42 mouse cellular contexts compared by ENCODE assay signal in genomic region chr2:103983146-103983545, GRCm38 (mm10). TPM values are rescaled to one million over a fixed set of nuclear protein-coding genes. Genes with fewer than 3 reads are reported as not detected.
"Had no signal": no experiment of that assay in that cellular context is flagged by ENCODE, and none has a peak within 500 bp of the region (broad histone marks: within the 10 kb centered on the region; RNA-seq: fewer than 3 reads in every experiment).

No protein-coding gene starts in this region.

- DNase-seq: heart, postnatal 10 days; heart, postnatal 14 days; heart, postnatal 36 days; heart, postnatal 4 days; kidney, adult 11 months; kidney, adult 18-20 months; kidney, adult 2 months; kidney, adult 8-10 months; kidney, adult 9 months; kidney, postnatal 10 days; kidney, postnatal 14 days; kidney, postnatal 25 days; kidney, postnatal 36 days; kidney, postnatal 4 days; layer of hippocampus, adult 9-11 months; layer of hippocampus, postnatal 36 days had no signal

- H3K4me1 ChIP-seq: heart, embryonic 12.5 days; heart, embryonic 13.5 days; heart, embryonic 15.5 days; hindbrain, embryonic 12.5 days; intestine, embryonic 15.5 days had no signal

- H3K9me3 ChIP-seq: heart, embryonic 10.5 days; heart, embryonic 12.5 days; heart, embryonic 13.5 days; heart, embryonic 15.5 days; hindbrain, embryonic 10.5 days; hindbrain, embryonic 12.5 days; hindbrain, embryonic 13.5 days; hindbrain, embryonic 15.5 days; intestine, embryonic 15.5 days; kidney, embryonic 15.5 days had no signal

- H3K9ac ChIP-seq: heart, embryonic 12.5 days; heart, embryonic 13.5 days; heart, embryonic 15.5 days; hindbrain, embryonic 12.5 days; hindbrain, embryonic 13.5 days; hindbrain, embryonic 14.5 days; hindbrain, embryonic 15.5 days; intestine, embryonic 15.5 days; kidney, embryonic 15.5 days had no signal

- ATAC-seq: hindbrain, embryonic 16.5 days; hindbrain, postnatal 0 days; inflammation-experienced regulatory T-cells, adult 6 months; intestine, embryonic 15.5 days; intestine, embryonic 16.5 days; intestine, postnatal 0 days had no signal

- H3K27me3 ChIP-seq: hindbrain, embryonic 12.5 days; hindbrain, embryonic 13.5 days; hindbrain, embryonic 15.5 days; intestine, embryonic 15.5 days had no signal

- H3K36me3 ChIP-seq: heart, embryonic 12.5 days; heart, embryonic 15.5 days; hindbrain, embryonic 10.5 days; hindbrain, embryonic 12.5 days; hindbrain, embryonic 15.5 days; intestine, embryonic 15.5 days; kidney, embryonic 15.5 days had no signal

- H3K4me2 ChIP-seq: heart, embryonic 12.5 days; heart, embryonic 13.5 days; heart, embryonic 15.5 days; hindbrain, embryonic 12.5 days; hindbrain, embryonic 13.5 days; hindbrain, embryonic 14.5 days; hindbrain, embryonic 15.5 days; intestine, embryonic 15.5 days; kidney, embryonic 15.5 days had no signal

- H3K4me3 ChIP-seq: heart, embryonic 10.5 days; heart, embryonic 12.5 days; heart, embryonic 13.5 days; heart, embryonic 15.5 days; hindbrain, embryonic 10.5 days; hindbrain, embryonic 12.5 days; hindbrain, embryonic 13.5 days; hindbrain, embryonic 15.5 days; intestine, embryonic 15.5 days; kidney, embryonic 15.5 days; layer of hippocampus, adult 2 months had no signal

- H3K27ac ChIP-seq: heart, embryonic 10.5 days; heart, embryonic 13.5 days; heart, embryonic 15.5 days; hindbrain, embryonic 10.5 days; hindbrain, embryonic 12.5 days; hindbrain, embryonic 13.5 days; hindbrain, embryonic 14.5 days; hindbrain, embryonic 15.5 days; hindbrain, postnatal 0 days; intestine, embryonic 15.5 days; kidney, embryonic 15.5 days; kidney, postnatal 0 days; layer of hippocampus, adult 2 months had no signal

RNA-seq across cellular contexts. Expression of gene 4931422A03Rik, which starts 45.0 kb away (rescaled TPM):
- total RNA-seq: heart, postnatal 10 days; heart, postnatal 14 days; heart, postnatal 25 days; heart, postnatal 36 days; heart, postnatal 4 days; hematopoietic stem cell, adult 5-6 weeks; hindbrain, postnatal 0 days; layer of hippocampus, adult 18-20 months; layer of hippocampus, adult 2 months; layer of hippocampus, postnatal 10 days; layer of hippocampus, postnatal 14 days; layer of hippocampus, postnatal 25 days; layer of hippocampus, postnatal 36 days; left cerebral cortex, adult 18-20 months had no signal
- polyA plus RNA-seq: kidney, adult 2 months; large intestine, adult 2 months had no signal
